Mouse (Mus musculus) naive thymus-derived CD4-positive, alpha-beta T cell, adult 5 months (primary cell): Measurements from ENCODE around the gene Olfr401. TPM values are rescaled to one million over a fixed set of nuclear protein-coding genes. Genes with fewer than 3 reads are reported as not detected.

Experiments used
- polyA plus RNA-seq: library from polyadenylated mRNA; unstranded; fragments of 100-300 nt; shearing (Covaris generic); gene quantifications from one replicate; pipeline ENCODE4 v1.2.1, GENCODE M21; 2017

Gene Olfr401
- not detected for polyA plus RNA-seq

GRCm38 (mm10) chr11:74113412-74113811 lies at the start of gene Olfr401:
TSS of gene Olfr401 (plus strand) at chr11:74113712.

GRCm38 (mm10) chr11:74069655-74070054 lies 43.9 kb upstream of the Olfr401 start, which contains the start of gene Zfp616:
TSS of gene Zfp616 (plus strand) at chr11:74069955.

GRCm38 (mm10) chr11:74153229-74153628 lies 39.7 kb downstream of the Olfr401 start, which contains the start of gene Olfr402:
TSS of gene Olfr402 (plus strand) at chr11:74153529.

Other genes starting within 250 kb of the Olfr401 start
- not detected for gene Olfr394, start 222.9 kb upstream of the Olfr401 start, polyA plus RNA-seq
- not detected for gene Olfr395, start 204.4 kb upstream of the Olfr401 start, polyA plus RNA-seq
- gene Olfr23, start 177.0 kb upstream of the Olfr401 start, polyA plus RNA-seq: not detected
- not detected for gene Olfr397, start 152.9 kb upstream of the Olfr401 start, polyA plus RNA-seq
- 0.49 TPM for gene Olfr398, start 123.3 kb upstream of the Olfr401 start, polyA plus RNA-seq
- gene Olfr139, start 57.2 kb upstream of the Olfr401 start, polyA plus RNA-seq: not detected
- not detected for gene Olfr399, start 57.1 kb upstream of the Olfr401 start, polyA plus RNA-seq
- gene Zfp616, start 43.8 kb upstream of the Olfr401 start, polyA plus RNA-seq: not detected
- gene Olfr402, start 39.8 kb downstream of the Olfr401 start, polyA plus RNA-seq: not detected
- not detected for gene Olfr403, start 72.5 kb downstream of the Olfr401 start, polyA plus RNA-seq
- gene Olfr43, start 97.7 kb downstream of the Olfr401 start, polyA plus RNA-seq: not detected
- gene Olfr406, start 146.1 kb downstream of the Olfr401 start, polyA plus RNA-seq: not detected
- not detected for gene Olfr59, start 170.0 kb downstream of the Olfr401 start, polyA plus RNA-seq
- not detected for gene Olfr410, start 224.3 kb downstream of the Olfr401 start, polyA plus RNA-seq
- gene Olfr411, start 238.9 kb downstream of the Olfr401 start, polyA plus RNA-seq: not detected
- gene Olfr412, start 248.4 kb downstream of the Olfr401 start, polyA plus RNA-seq: not detected